Mouse (Mus musculus) CH12.LX (cell line): ENCODE measurements around the gene Dad1. TPM values are rescaled to one million over a fixed set of nuclear protein-coding genes. Genes with fewer than 3 reads are reported as not detected.

Experiments
- DNase-seq: peaks from one replicate; pipeline ENCODE4 v3.0.0-alpha.2; 2013; ENCODE audit errors: extremely low read depth
- H3K27ac ChIP-seq: 2 replicates; pipeline ENCODE4 v1.5.1; 2012; ENCODE audit warnings: low read depth, mild to moderate bottlenecking, control low read depth, moderate library complexity; ENCODE audit not compliant: insufficient read depth
- H3K27me3 ChIP-seq: replicated peaks from 2 replicates; pipeline ENCODE3; 2012; ENCODE audit warnings: inconsistent platforms
- H3K36me3 ChIP-seq, 2 experiments: replicated peaks in 1 of 2; 2 replicates each; pipeline versions ENCODE3 to v1.6.1; 2012; ENCODE audit warnings: inconsistent platforms in 1 of 2, low read length in 1 of 2, mild to moderate bottlenecking in 1 of 2, mixed read lengths in 1 of 2, moderate library complexity in 1 of 2; ENCODE audit not compliant: control insufficient read depth in 1 of 2, insufficient read depth in 1 of 2
- H3K4me1 ChIP-seq, 2 experiments: 2 replicates each; pipeline ENCODE4 v1.6.1; 2012; ENCODE audit warnings: inconsistent platforms in 1 of 2, moderate library complexity in 1 of 2; ENCODE audit not compliant: insufficient read depth in 2 of 2, control insufficient read depth in 1 of 2
- H3K4me2 ChIP-seq: 2 replicates; pipeline ENCODE4 v1.6.1; 2012; ENCODE audit warnings: low read depth, mild to moderate bottlenecking, control low read depth; ENCODE audit not compliant: poor library complexity, insufficient read depth, severe bottlenecking
- H3K4me3 ChIP-seq, 3 experiments: fragments of 150-350 bp in 1 of 3; sonication (generic) in 1 of 3; replicated peaks in 1 of 3; 2 replicates each; pipeline versions ENCODE3 to v1.5.1; 2011 to 2012; ENCODE audit warnings: low read depth in 2 of 3, low read length in 2 of 3, mild to moderate bottlenecking in 2 of 3, moderate library complexity in 2 of 3, control low read depth in 1 of 3, improper control_type of control experiment in 1 of 3, inconsistent platforms in 1 of 3, mixed read lengths in 1 of 3; ENCODE audit not compliant: poor library complexity in 1 of 3
- H3K79me2 ChIP-seq: replicated peaks from 2 replicates; pipeline ENCODE4 v1.6.1; 2012; ENCODE audit warnings: mild to moderate bottlenecking, moderate library complexity; ENCODE audit not compliant: control insufficient read depth, poor library complexity, insufficient read depth, severe bottlenecking; ENCODE audit errors: extremely low read depth
- H3K9ac ChIP-seq: 2 replicates; pipeline ENCODE4 v1.6.1; 2012; ENCODE audit warnings: low read depth, mild to moderate bottlenecking, control low read depth, moderate library complexity; ENCODE audit not compliant: insufficient read depth
- H3K9me3 ChIP-seq: replicated peaks from 2 replicates; pipeline ENCODE3; 2012; ENCODE audit warnings: low read length, inconsistent platforms, mixed read lengths
- BHLHE40 ChIP-seq: IDR thresholded peaks from 2 replicates; pipeline ENCODE4 v1.6.1; 2011; ENCODE audit warnings: mild to moderate bottlenecking, low read depth, low read length, improper control_type of control experiment
- CHD1 ChIP-seq: IDR thresholded peaks from 2 replicates; pipeline ENCODE4 v1.6.1; 2012; ENCODE audit warnings: low read depth, low read length, improper control_type of control experiment, inconsistent platforms
- ELF1 ChIP-seq: IDR thresholded peaks from 2 replicates; pipeline ENCODE4 v1.6.1; 2014; ENCODE audit warnings: low read depth, mild to moderate bottlenecking, inconsistent platforms, low read length, improper control_type of control experiment
- EP300 ChIP-seq: IDR thresholded peaks from 2 replicates; pipeline ENCODE4 v1.6.1; 2011; ENCODE audit warnings: low read length, improper control_type of control experiment
- ETS1 ChIP-seq: conservative IDR thresholded peaks from 2 replicates; pipeline ENCODE4 v1.6.1; 2012; ENCODE audit warnings: low read depth, mild to moderate bottlenecking, inconsistent platforms, low read length, improper control_type of control experiment, moderate library complexity
- HCFC1 ChIP-seq: IDR thresholded peaks from 2 replicates; pipeline ENCODE4 v1.6.1; 2012; ENCODE audit warnings: low read depth, mild to moderate bottlenecking, inconsistent platforms, low read length, improper control_type of control experiment
- IRF4 ChIP-seq: IDR thresholded peaks from 2 replicates; pipeline ENCODE4 v1.6.1; 2014; ENCODE audit warnings: low read depth, mild to moderate bottlenecking, inconsistent platforms, low read length, improper control_type of control experiment
- JUND ChIP-seq: conservative IDR thresholded peaks from 2 replicates; pipeline ENCODE4 v1.6.1; 2011; ENCODE audit warnings: low read depth, low read length, improper control_type of control experiment
- KAT2A ChIP-seq: IDR thresholded peaks from 2 replicates; pipeline ENCODE4 v1.6.1; 2012; ENCODE audit warnings: low read length, improper control_type of control experiment, inconsistent platforms; ENCODE audit not compliant: insufficient replicate concordance
- MAFK ChIP-seq: IDR thresholded peaks from 2 replicates; pipeline ENCODE4 v1.6.1; 2011; ENCODE audit warnings: low read length, improper control_type of control experiment; ENCODE audit not compliant: insufficient replicate concordance
- MAX ChIP-seq: IDR thresholded peaks from 2 replicates; pipeline ENCODE4 v1.6.1; 2011; ENCODE audit warnings: low read length, improper control_type of control experiment
- MAZ ChIP-seq: IDR thresholded peaks from 2 replicates; pipeline ENCODE4 v1.6.1; 2012; ENCODE audit warnings: low read depth, mild to moderate bottlenecking, inconsistent platforms, low read length, improper control_type of control experiment, moderate library complexity
- MEF2A ChIP-seq: IDR thresholded peaks from 2 replicates; pipeline ENCODE4 v1.6.1; 2014; ENCODE audit warnings: low read depth, mild to moderate bottlenecking, inconsistent platforms, low read length, improper control_type of control experiment, borderline replicate concordance
- MXI1 ChIP-seq: IDR thresholded peaks from 2 replicates; pipeline ENCODE4 v1.6.1; 2011; ENCODE audit warnings: mild to moderate bottlenecking, low read depth, low read length, improper control_type of control experiment
- MYC ChIP-seq: IDR thresholded peaks from 2 replicates; pipeline ENCODE4 v1.6.1; 2011; ENCODE audit warnings: low read depth, mild to moderate bottlenecking, improper control_type of control experiment, low read length
- PAX5 ChIP-seq: IDR thresholded peaks from 2 replicates; pipeline ENCODE4 v1.6.1; 2012; ENCODE audit warnings: low read length, inconsistent platforms, mixed read lengths
- POLR2A ChIP-seq: IDR thresholded peaks from 2 replicates; pipeline ENCODE4 v1.6.1; 2011; ENCODE audit warnings: low read depth, mild to moderate bottlenecking, improper control_type of control experiment, low read length
- POLR2AphosphoS2 ChIP-seq: IDR thresholded peaks from 2 replicates; pipeline ENCODE4 v1.6.1; 2011; ENCODE audit warnings: low read depth, low read length, improper control_type of control experiment
- TBP ChIP-seq: conservative IDR thresholded peaks from 2 replicates; pipeline ENCODE4 v1.6.1; 2011; ENCODE audit warnings: low read depth, low read length, improper control_type of control experiment
- TCF12 ChIP-seq: IDR thresholded peaks from 2 replicates; pipeline ENCODE4 v1.6.1; 2014; ENCODE audit warnings: low read depth, mild to moderate bottlenecking, inconsistent platforms, low read length, improper control_type of control experiment
- USF1 ChIP-seq: IDR thresholded peaks from 2 replicates; pipeline ENCODE4 v1.6.1; 2014; ENCODE audit warnings: low read depth, mild to moderate bottlenecking, inconsistent platforms, low read length, improper control_type of control experiment
- ZKSCAN1 ChIP-seq: IDR thresholded peaks from 2 replicates; pipeline ENCODE4 v1.6.1; 2012; ENCODE audit warnings: low read depth, inconsistent platforms, low read length, improper control_type of control experiment, borderline replicate concordance
- ZNF384 ChIP-seq: IDR thresholded peaks from 2 replicates; pipeline ENCODE4 v1.6.1; 2012; ENCODE audit warnings: low read depth, low read length, improper control_type of control experiment, inconsistent platforms
- dilution Hi-C: fragments of 300-500 bp; cut with MboI; formaldehyde crosslinking; loops from 2 replicates; pipeline ENCODE4 v1.14.3; 2020; ENCODE audit warnings: low sequenced_read_pairs; ENCODE audit not compliant: extremely low pct_unique_long_range_greater_than_20kb, extremely low pct_ligation_motif_present
- in situ Hi-C: fragments of 300-500 bp; cut with MboI; formaldehyde crosslinking; loops from 3 replicates; pipeline ENCODE4 v1.14.3; 2019; ENCODE audit warnings: low sequenced_read_pairs, low pct_ligation_motif_present, low pct_unique_long_range_greater_than_20kb, mixed read lengths
- polyA plus RNA-seq: library from polyadenylated mRNA; unstranded; fragments of >175 nt; gene quantifications from 2 replicates; pipeline ENCODE4 v1.2.1, GENCODE M21; 2012; ENCODE audit warnings: low read depth; ENCODE audit not compliant: insufficient read length
- total RNA-seq, 2 experiments: library from RNA; depleted of rRNA; stranded (reverse); fragments of 300-350 nt in 1 of 2; fragments of >200 nt in 1 of 2; gene quantifications; 2 replicates each; pipeline ENCODE4 v1.2.3; 2012 to 2014

Dad1 gene
- total and polyA plus RNA-seq, 3 experiments: 161 to 287 (median 279) TPM

DNA sequence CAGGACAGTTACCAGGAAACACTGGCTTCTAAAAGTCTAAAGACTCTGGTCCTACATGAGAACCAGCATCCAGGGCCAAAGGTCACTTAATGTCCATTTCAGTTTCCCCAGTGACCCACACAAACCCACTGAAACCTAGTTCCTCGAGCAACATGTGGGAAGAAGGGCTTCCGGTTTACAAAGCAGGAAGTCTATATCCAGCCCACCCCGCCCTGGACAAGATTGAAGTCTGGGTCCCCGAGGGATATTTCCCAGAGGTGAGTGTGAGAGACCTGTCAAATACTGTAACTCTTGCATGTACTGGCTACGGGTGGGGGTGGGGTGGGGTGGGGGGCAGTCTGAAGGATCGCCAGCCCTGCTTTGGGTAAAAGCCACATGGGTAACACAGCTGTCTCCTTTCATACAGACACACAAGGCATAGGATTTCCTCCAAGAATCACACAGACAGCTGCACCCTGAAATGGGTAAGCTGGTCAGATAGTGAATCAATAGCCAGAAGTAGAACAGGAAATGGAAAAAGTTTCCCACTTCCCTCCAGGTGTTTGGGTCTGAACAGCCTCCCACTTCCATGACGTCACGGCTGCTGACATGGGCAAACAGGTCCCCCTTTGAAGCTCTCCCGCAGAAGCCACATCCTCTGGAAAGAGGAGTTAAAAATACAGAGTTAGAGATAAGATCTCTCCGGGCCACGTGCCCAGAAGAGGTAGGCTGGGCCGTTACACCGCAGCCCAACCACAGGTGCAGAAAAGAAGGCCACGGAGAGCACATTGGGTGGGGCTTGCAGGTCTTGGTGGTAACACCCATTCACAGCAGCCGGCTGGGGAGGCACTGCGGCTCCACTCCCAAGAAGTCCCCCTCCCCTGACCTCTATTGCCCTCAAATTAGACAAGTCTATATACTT lies 26.7 kb downstream of the Dad1 start (continued):
- no peak for TF ChIP-seq PAX5

DNA sequence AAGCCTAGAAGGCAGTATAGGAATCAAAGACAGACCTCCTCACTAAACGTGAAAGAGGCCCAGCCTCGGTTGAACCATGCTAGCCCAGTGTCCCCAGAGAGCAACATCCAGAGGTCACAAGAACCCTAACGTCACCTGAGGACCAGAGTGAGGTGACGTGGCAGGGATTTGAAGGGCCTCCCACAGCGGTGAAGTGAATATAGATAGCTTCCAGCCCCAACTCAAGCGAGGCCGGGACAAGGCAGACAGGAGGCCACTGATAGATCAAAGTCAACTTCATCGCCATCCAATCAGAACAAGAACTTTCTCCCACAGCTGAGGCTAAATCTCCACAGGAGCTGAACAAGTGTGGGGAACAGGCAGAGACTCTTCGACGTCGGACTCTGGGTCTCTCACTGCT lies 28.2 kb downstream of the Dad1 start:
- in situ Hi-C loops (loop anchor here (5.0 kb wide), 1 partner anchor 158 kb away; no protein-coding TSS in a partner anchor), dilution Hi-C loops (no loop called here)
- no peaks in the 10 kb centered on the region for H3K79me2 ChIP-seq
- no peaks in the 10 kb centered on the region for H3K9me3 ChIP-seq
- H3K4me3 ChIP-seq: no peak overlapping the region
- TF ChIP-seq BHLHE40 (peak; percentile 96), MEF2A (peak; percentile 81; the same call in 1 of the 2 replicates), ETS1 (peak; percentile 96), MYC (0 out of 2 replicates have a peak, but pooled peaks have one; percentile 5), TCF12 (peak; percentile 66; the same call in 1 of the 2 replicates), ZKSCAN1 (no peak), USF1 (no peak), MAZ (peak; percentile 33; the same call in 1 of the 2 replicates), IRF4 (peak; percentile 61; the same call in 1 of the 2 replicates), JUND (peak; percentile 53; the same call in 1 of the 2 replicates), MXI1 (0 out of 2 replicates have a peak, but pooled peaks have one; percentile 19), POLR2A (peak; percentile 44; the same call in 1 of the 2 replicates), EP300 (peak; percentile 65; the same call in 1 of the 2 replicates), KAT2A (0 out of 2 replicates have a peak, but pooled peaks have one; percentile 37), ELF1 (no peak), PAX5 (no peak), HCFC1 (0 out of 2 replicates have a peak, but pooled peaks have one; percentile 19), TBP (0 out of 2 replicates have a peak, but pooled peaks have one; percentile 8), POLR2AphosphoS2 (no peak), CHD1 (no peak), MAX (no peak), ZNF384 (peak; percentile 49; the same call in 1 of the 2 replicates), MAFK (0 out of 2 replicates have a peak, but pooled peaks have one; percentile 24)
- H3K4me1 ChIP-seq: peaks cover 34 to 88% of the 10 kb centered on the region in 2 experiments
- DNase-seq: peak; percentile 90
- peak overlapping the region; percentile 33 for H3K4me2 ChIP-seq
- no peaks in the 10 kb centered on the region for H3K36me3 ChIP-seq
- H3K27me3 ChIP-seq: no peaks in the 10 kb centered on the region
- H3K27ac ChIP-seq: peak overlapping the region; percentile 94
- H3K9ac ChIP-seq: peak overlapping the region; percentile 14; the same call in 1 of the 2 replicates
